Mouse (Mus musculus) liver, postnatal 0 days (tissue): ENCODE measurements around the gene Adipoq. TPM values are rescaled to one million over a fixed set of nuclear protein-coding genes. Genes with fewer than 3 reads are reported as not detected.

ENCODE experiments used
- ATAC-seq: fragments of 200-750 bp; cut with Nextera tagmentation; 2 replicates; pipeline ENCODE4 v1.8.0; 2017; ENCODE audit warnings: mild to moderate bottlenecking, moderate library complexity
- DNase-seq: peaks from one replicate; pipeline ENCODE4 v3.0.0-alpha.2; 2016
- H3K27ac ChIP-seq: fragments of 300-500 bp; sonication (generic); 2 replicates; pipeline ENCODE4 v1.5.1; 2014; ENCODE audit warnings: antibody characterized with exemption, moderate library complexity, mild to moderate bottlenecking, low read depth
- H3K27me3 ChIP-seq: fragments of 300-500 bp; sonication (generic); 2 replicates; pipeline ENCODE4 v1.6.1; 2014; ENCODE audit warnings: low read length, control low read depth, mixed read lengths; ENCODE audit not compliant: insufficient read depth
- H3K36me3 ChIP-seq: fragments of 300-500 bp; sonication (generic); replicated peaks from 2 replicates; pipeline ENCODE4 v1.6.1; 2014; ENCODE audit warnings: mild to moderate bottlenecking, control low read depth, low read length, moderate library complexity, mixed read lengths; ENCODE audit not compliant: insufficient read depth
- H3K4me1 ChIP-seq: fragments of 300-500 bp; sonication (generic); 2 replicates; pipeline ENCODE4 v1.6.1; 2014; ENCODE audit warnings: antibody characterized with exemption, mild to moderate bottlenecking, control low read depth; ENCODE audit not compliant: insufficient read depth
- H3K4me2 ChIP-seq: fragments of 300-500 bp; sonication (generic); 2 replicates; pipeline ENCODE4 v1.6.1; 2014; ENCODE audit warnings: low read depth, mild to moderate bottlenecking, low read length, moderate library complexity, mixed read lengths
- H3K4me3 ChIP-seq: fragments of 300-500 bp; sonication (generic); 2 replicates; pipeline ENCODE4 v1.5.1; 2014; ENCODE audit warnings: low read depth, low read length
- H3K9ac ChIP-seq: fragments of 300-500 bp; sonication (generic); replicated peaks from 2 replicates; pipeline ENCODE4 v1.6.1; 2014; ENCODE audit warnings: mild to moderate bottlenecking, moderate library complexity
- H3K9me3 ChIP-seq: fragments of 300-500 bp; sonication (generic); 2 replicates; pipeline ENCODE4 v1.6.1; 2016; ENCODE audit warnings: mild to moderate bottlenecking, control low read depth, low read length, mixed read lengths
- CTCF ChIP-seq: sonication (generic); IDR thresholded peaks from 2 replicates; pipeline ENCODE4 v1.5.1; 2016; ENCODE audit warnings: antibody characterized with exemption, low read depth
- EP300 ChIP-seq: IDR thresholded peaks from 2 replicates; pipeline ENCODE4 v1.6.1; 2016; ENCODE audit warnings: antibody characterized with exemption, low read depth, mild to moderate bottlenecking
- WGBS: fragments of 180-500 bp; shearing (Covaris S2); extraction: QIAGEN DNeasy Blood & Tissue Kit; methylation state at CpG from one replicate; pipeline ENCODE4 v1.1.7; 2014; ENCODE audit not compliant: insufficient replicate concordance; 5-methylcytosine and 5-hydroxymethylcytosine counted together
- microRNA-seq: library from miRNA; unstranded; fragments of <30 nt; microRNA quantifications from one replicate; pipeline ENCODE4, GENCODE M21; 2016
- polyA plus RNA-seq: library from polyadenylated mRNA; unstranded; fragments of >200 nt; fragmentation: Nextera tagmentation; extraction: Ambion mirVana; gene quantifications from 2 replicates; pipeline ENCODE4 v1.2.1, GENCODE M21; 2015

Gene Adipoq
- polyA plus RNA-seq, 1 experiment from 2014 or later = not detected

DNA sequence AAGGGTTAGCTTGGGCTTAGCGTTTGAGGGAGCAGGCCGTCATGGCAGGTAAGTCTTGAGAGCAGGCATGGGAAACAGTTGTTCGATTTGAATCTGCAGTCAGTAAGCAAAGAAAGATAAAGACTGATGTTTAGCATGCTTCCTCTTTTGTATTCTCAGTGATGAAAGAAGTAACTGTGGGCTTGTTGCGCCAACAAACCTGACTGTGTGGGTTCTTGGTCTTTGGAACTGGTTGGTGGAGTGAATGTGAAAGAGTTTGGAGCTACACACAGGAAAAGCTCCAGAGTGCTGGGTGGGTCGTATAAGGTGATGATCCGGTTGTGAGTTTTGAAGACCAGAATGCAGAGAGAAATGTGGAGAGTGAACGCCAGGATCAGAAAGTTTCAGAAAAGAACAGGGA is 49.3 kb downstream of the Adipoq start:
- DNase-seq = no peak
- no peaks in the 10 kb centered on the region for H3K27me3 ChIP-seq
- H3K36me3 ChIP-seq = no peaks in the 10 kb centered on the region
- H3K4me2 ChIP-seq = no peak overlapping the region
- H3K4me1 ChIP-seq = peaks cover 3% of the 10 kb centered on the region; the same call in 1 of the 2 replicates
- WGBS = 52% methylated on average over 7 of the region's 7 CpGs
- H3K27ac ChIP-seq = no peak overlapping the region
- TF ChIP-seq CTCF (no peak), EP300 (no peak)
- H3K4me3 ChIP-seq = no peak overlapping the region
- ATAC-seq = no peak
- H3K9me3 ChIP-seq = no peaks in the 10 kb centered on the region
- H3K9ac ChIP-seq = no peak overlapping the region

DNA sequence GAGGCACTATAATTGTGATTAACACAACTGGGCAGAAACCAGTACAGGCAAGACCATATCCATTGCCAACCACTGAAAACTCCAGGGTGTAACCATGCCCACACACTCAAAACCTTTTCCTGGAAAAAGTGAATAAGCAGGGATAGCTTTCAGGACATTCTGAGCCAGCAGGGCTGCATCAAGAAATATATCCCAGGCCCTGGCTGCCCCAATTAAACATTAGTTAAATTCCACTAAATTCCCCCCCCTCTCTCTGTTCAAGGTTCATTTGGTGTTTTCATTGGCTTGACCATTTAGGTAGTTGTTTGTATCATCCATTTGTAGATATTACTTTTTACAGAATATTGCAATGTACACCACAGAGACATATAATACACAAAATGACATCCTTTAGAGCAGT is 50.0 kb downstream of the Adipoq start:
- DNase-seq (no peak), ATAC-seq (no peak)
- H3K27ac ChIP-seq = no peak overlapping the region
- H3K36me3 ChIP-seq = no peaks in the 10 kb centered on the region
- TF ChIP-seq EP300 (no peak), CTCF (no peak)
- H3K9ac ChIP-seq = no peak overlapping the region
- H3K9me3 ChIP-seq = no peaks in the 10 kb centered on the region
- no peak overlapping the region for H3K4me2 ChIP-seq
- H3K4me1 ChIP-seq = peaks cover 3% of the 10 kb centered on the region; the same call in 1 of the 2 replicates
- no peaks in the 10 kb centered on the region for H3K27me3 ChIP-seq
- no peak overlapping the region for H3K4me3 ChIP-seq

DNA sequence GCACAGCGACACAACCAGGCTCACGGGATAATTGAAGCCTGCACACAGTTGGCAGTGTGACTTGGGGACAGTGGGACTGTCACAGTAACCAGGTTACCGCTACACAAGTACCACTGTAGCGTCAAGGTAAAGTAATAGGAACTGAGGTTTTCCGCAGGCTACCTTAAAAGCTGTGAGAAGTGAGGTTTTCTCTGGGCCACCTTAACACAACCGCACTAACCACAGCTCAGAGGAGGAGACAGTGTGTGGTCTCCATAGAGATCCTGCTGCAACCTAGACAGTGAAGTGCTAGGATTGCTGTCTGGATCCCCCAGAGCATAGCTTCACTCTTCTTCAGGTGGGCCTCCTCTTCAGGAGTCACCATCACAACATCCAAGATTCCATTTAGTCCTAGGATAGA is 50.5 kb downstream of the Adipoq start:
- H3K9me3 ChIP-seq = no peaks in the 10 kb centered on the region
- H3K36me3 ChIP-seq = no peaks in the 10 kb centered on the region
- DNase-seq (no peak), ATAC-seq (no peak)
- H3K27ac ChIP-seq = no peak overlapping the region
- 87% methylated on average over 6 of the region's 6 CpGs for WGBS
- no peak overlapping the region for H3K4me3 ChIP-seq
- TF ChIP-seq CTCF (no peak), EP300 (no peak)
- H3K4me1 ChIP-seq = peaks cover 3% of the 10 kb centered on the region; the same call in 1 of the 2 replicates
- H3K4me2 ChIP-seq = no peak overlapping the region
- H3K9ac ChIP-seq = no peak overlapping the region
- H3K27me3 ChIP-seq = no peaks in the 10 kb centered on the region

DNA sequence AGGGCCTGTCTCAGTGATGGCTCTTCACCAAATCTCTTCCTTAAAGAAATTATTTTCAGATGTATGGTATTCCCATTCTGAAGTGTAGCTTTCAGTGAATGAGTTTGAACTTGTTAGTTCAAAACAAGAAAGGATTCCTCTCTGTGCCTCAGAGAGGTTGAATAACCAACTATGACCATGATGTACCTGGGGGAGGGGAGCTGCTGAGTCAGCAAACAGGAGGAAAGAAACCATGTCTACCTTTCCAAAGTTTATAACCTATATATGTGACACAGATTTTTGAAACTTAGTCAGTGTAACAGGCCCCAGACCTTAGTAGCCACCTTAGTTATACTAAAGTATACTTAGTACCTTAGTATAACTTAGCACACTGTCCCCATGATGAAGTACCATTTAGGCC is 55.2 kb downstream of the Adipoq start:
- H3K9ac ChIP-seq = no peak overlapping the region
- no peaks in the 10 kb centered on the region for H3K9me3 ChIP-seq
- no peak overlapping the region for H3K27ac ChIP-seq
- ATAC-seq = no peak
- DNase-seq = no peak
- H3K4me2 ChIP-seq = no peak overlapping the region
- no peak overlapping the region for H3K4me3 ChIP-seq
- TF ChIP-seq EP300 (no peak), CTCF (no peak)
- H3K4me1 ChIP-seq = no peaks in the 10 kb centered on the region
- H3K27me3 ChIP-seq = no peaks in the 10 kb centered on the region
- no peaks in the 10 kb centered on the region for H3K36me3 ChIP-seq

Small RNA genes lying within 50 kb of the gene (microRNA-seq; reads per million reads assigned to microRNA genes)
- not detected for gene Gm49346

Other genes with a start within 250 kb of the Adipoq start
- gene Fetub, start 228.2 kb upstream of the Adipoq start, polyA plus RNA-seq = 578 and 644 TPM in 2 replicates
- gene Hrg, start 195.5 kb upstream of the Adipoq start, polyA plus RNA-seq = 443 and 542 TPM in 2 replicates
- 348 and 384 TPM in 2 replicates for gene Kng2, start 117.1 kb upstream of the Adipoq start, polyA plus RNA-seq
- 5,182 and 5,316 TPM in 2 replicates for gene Kng1, start 88.7 kb upstream of the Adipoq start, polyA plus RNA-seq
- 49.1 and 52.5 TPM in 2 replicates for gene Eif4a2, start 39.1 kb upstream of the Adipoq start, polyA plus RNA-seq
- 54.3 and 59.4 TPM in 2 replicates for gene Rfc4, start 18.8 kb upstream of the Adipoq start, polyA plus RNA-seq
- gene St6gal1, start 78.2 kb downstream of the Adipoq start, polyA plus RNA-seq = 17.1 and 17.3 TPM in 2 replicates